Mouse (Mus musculus) myocyte (in vitro differentiated cells): Measurements from ENCODE around the gene Bin2.

Source experiments
- CEBPB ChIP-seq: IDR thresholded peaks from 2 replicates; pipeline ENCODE4 v1.6.1; 2011; ENCODE audit warnings: mild to moderate bottlenecking, moderate library complexity; ENCODE audit not compliant: poor library complexity, insufficient read depth, severe bottlenecking
- E2F4 ChIP-seq: IDR thresholded peaks from one replicate; pipeline ENCODE4 v1.6.1; 2011; ENCODE audit warnings: mild to moderate bottlenecking, control low read depth, moderate library complexity; ENCODE audit not compliant: insufficient read depth
- MAX ChIP-seq: IDR thresholded peaks from one replicate; pipeline ENCODE4 v1.6.1; 2011; ENCODE audit warnings: low read depth, mild to moderate bottlenecking, control low read depth
- MYOD1 ChIP-seq, 3 experiments: IDR thresholded peaks; one replicate each; pipeline ENCODE4 v1.6.1; 2011; ENCODE audit warnings: control low read depth in 2 of 3, low read depth in 2 of 3, mild to moderate bottlenecking in 2 of 3, moderate library complexity in 1 of 3; ENCODE audit not compliant: insufficient read length in 2 of 3, control insufficient read depth in 1 of 3
- MYOG ChIP-seq, 3 experiments: IDR thresholded peaks; one replicate each; pipeline ENCODE4 v1.6.1; 2011; ENCODE audit warnings: control low read depth in 2 of 3, low read depth in 2 of 3, mild to moderate bottlenecking in 2 of 3; ENCODE audit not compliant: insufficient read length in 2 of 3, control insufficient read depth in 1 of 3, insufficient read depth in 1 of 3
- POLR2A ChIP-seq: IDR thresholded peaks from one replicate; pipeline ENCODE4 v1.6.1; 2011; ENCODE audit warnings: low read depth, mild to moderate bottlenecking, control low read depth, moderate library complexity; ENCODE audit not compliant: insufficient read length
- POLR2AphosphoS2 ChIP-seq: IDR thresholded peaks from one replicate; pipeline ENCODE4 v1.6.1; 2011; ENCODE audit warnings: low read depth, control low read depth; ENCODE audit not compliant: insufficient read length
- REST ChIP-seq: IDR thresholded peaks from one replicate; pipeline ENCODE4 v1.6.1; 2011; ENCODE audit warnings: mild to moderate bottlenecking, control low read depth, moderate library complexity; ENCODE audit not compliant: insufficient read depth, insufficient read length
- USF1 ChIP-seq: IDR thresholded peaks from one replicate; pipeline ENCODE4 v1.6.1; 2011; ENCODE audit warnings: low read depth, mild to moderate bottlenecking, control low read depth, moderate library complexity

DNA sequence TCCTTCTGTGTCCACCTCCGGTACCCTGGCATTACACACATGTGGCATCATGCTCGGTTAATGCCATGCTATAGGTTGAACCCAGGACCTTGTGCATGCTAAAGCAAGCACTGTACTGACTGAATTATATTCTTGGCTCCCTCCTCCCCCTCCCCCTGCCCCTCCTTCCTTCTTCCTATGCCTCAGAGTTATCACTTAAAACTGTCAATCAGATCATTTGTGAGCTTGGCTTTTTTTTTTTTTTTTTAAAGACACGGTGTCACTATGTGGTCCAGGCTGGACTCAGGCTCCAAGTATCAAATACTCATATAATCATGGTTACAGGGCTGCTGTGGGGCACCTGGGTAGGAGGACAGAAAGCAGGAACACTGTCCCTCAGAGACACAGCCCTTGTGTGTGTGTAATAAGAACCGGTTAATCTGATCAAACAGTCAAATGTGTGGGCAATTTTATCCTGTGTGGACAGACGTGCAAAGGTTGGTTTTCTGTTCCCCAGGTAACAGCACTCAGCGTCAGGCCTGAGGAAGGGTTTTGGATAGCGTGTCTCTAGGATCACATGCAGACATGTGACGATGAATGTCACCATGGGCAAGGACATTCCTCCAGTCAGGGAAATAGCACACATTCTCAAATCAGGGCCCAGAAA is 39.2 kb upstream of the Bin2 start:
- no peak for TF ChIP-seq USF1
- TF ChIP-seq POLR2A, result no peak
- TF ChIP-seq MYOG (IDR thresholded peaks at IDR 0.05; ENCODE audit: control insufficient read depth in 1 of 3, insufficient read depth in 1 of 3, insufficient read length in 2 of 3, low read depth in 2 of 3), result no peak
- no peak for TF ChIP-seq MAX
- TF ChIP-seq CEBPB, result no peak
- no peak for TF ChIP-seq POLR2AphosphoS2
- no peak for TF ChIP-seq MYOD1 (IDR thresholded peaks at IDR 0.05; ENCODE audit: control insufficient read depth in 1 of 3, insufficient read length in 2 of 3, low read depth in 2 of 3)
- TF ChIP-seq E2F4, result no peak
- TF ChIP-seq REST, result no peak
